Mouse (Mus musculus) lung, embryonic 15.5 days (tissue): ENCODE results near the gene Klhl3. TPM values are rescaled to one million over a fixed set of nuclear protein-coding genes. Genes with fewer than 3 reads are reported as not detected.

ENCODE experiments used
- ATAC-seq: fragments of 200-750 bp; cut with Nextera tagmentation; 2 replicates; pipeline ENCODE4 v1.8.0; 2017; ENCODE audit warnings: moderate number of reproducible peaks, borderline replicate concordance; ENCODE audit not compliant: low FRiP score, low TSS enrichment; ENCODE audit errors: extremely low read depth
- H3K27ac ChIP-seq: fragments of 300-500 bp; sonication (generic); 2 replicates; pipeline ENCODE4 v1.5.1; 2015; ENCODE audit warnings: moderate library complexity, mild to moderate bottlenecking, inconsistent platforms
- H3K27me3 ChIP-seq: fragments of 300-500 bp; sonication (generic); 2 replicates; pipeline ENCODE4 v1.6.1; 2015; ENCODE audit warnings: inconsistent platforms
- H3K36me3 ChIP-seq: fragments of 300-500 bp; sonication (generic); 2 replicates; pipeline ENCODE4 v1.6.1; 2015; ENCODE audit warnings: inconsistent platforms
- H3K4me1 ChIP-seq: fragments of 300-500 bp; sonication (generic); 2 replicates; pipeline ENCODE4 v1.6.1; 2015; ENCODE audit warnings: inconsistent platforms
- H3K4me2 ChIP-seq: fragments of 300-500 bp; sonication (generic); 2 replicates; pipeline ENCODE4 v1.6.1; 2015; ENCODE audit warnings: inconsistent platforms, mild to moderate bottlenecking, moderate library complexity
- H3K4me3 ChIP-seq: fragments of 300-500 bp; sonication (generic); 2 replicates; pipeline ENCODE4 v1.5.1; 2015; ENCODE audit warnings: mild to moderate bottlenecking, inconsistent platforms
- H3K9ac ChIP-seq: fragments of 300-500 bp; sonication (generic); 2 replicates; pipeline ENCODE4 v1.6.1; 2015; ENCODE audit warnings: inconsistent platforms
- H3K9me3 ChIP-seq: fragments of 300-500 bp; sonication (generic); 2 replicates; pipeline ENCODE4 v1.6.1; 2016; ENCODE audit warnings: inconsistent platforms
- WGBS: fragments of 180-500 bp; shearing (Covaris S2); methylation state at CpG from one replicate; pipeline ENCODE4 v1.1.7; 2015; 5-methylcytosine and 5-hydroxymethylcytosine counted together
- polyA plus RNA-seq: library from polyadenylated mRNA; unstranded; fragments of >200 nt; fragmentation: Nextera tagmentation; extraction: Ambion mirVana; gene quantifications from 2 replicates; pipeline ENCODE4 v1.2.1, GENCODE M21; 2015

The Klhl3 gene
- polyA plus RNA-seq, 1 experiment from 2014 or later, result 4.8 TPM

DNA sequence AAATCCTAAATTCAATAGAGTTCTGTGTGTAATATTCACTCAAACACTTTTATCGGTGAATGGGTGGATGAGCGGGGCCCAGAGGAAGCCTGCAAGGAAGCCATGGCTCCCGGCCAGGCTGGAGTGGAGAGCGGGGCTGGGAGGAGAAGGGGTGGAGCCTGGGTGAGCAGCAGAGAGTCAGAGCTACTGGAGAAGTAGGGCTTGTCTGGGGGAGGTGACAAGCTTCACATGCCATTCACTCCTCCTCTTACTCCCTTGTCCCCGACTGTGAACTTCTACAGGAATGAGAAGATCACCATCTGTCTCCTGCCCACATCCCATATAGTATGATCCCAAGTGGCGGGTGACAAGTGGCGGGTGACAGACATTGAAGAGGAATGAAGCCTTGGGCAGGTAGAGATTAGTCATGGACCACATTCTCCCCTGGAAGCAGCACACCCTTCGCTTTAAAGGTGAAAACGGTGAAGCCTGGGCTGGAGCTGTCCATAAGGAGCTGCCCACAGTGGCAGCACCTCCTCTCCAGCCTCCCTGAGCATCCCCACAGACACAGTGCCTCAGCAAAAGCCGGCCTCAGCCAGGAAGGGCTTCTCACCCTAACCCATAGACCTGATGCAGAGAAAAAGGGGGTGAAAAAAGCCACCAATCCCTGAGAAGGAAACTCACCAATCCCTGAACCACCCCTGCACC is 77.8 kb downstream of the Klhl3 start:
- Histone ChIP-seq H3K4me2 (no peak overlapping the region), H3K9ac (no peak overlapping the region), H3K27ac (peak overlapping the region; percentile 3; the same call in 1 of the 2 replicates), H3K4me1 (peaks cover 17% of the 10 kb centered on the region), H3K4me3 (no peak overlapping the region), H3K9me3 (no peaks in the 10 kb centered on the region), H3K36me3 (no peaks in the 10 kb centered on the region), H3K27me3 (no peaks in the 10 kb centered on the region)
- 32% methylated on average over 10 of the region's 10 CpGs for WGBS
- peak; percentile 92 for ATAC-seq

DNA sequence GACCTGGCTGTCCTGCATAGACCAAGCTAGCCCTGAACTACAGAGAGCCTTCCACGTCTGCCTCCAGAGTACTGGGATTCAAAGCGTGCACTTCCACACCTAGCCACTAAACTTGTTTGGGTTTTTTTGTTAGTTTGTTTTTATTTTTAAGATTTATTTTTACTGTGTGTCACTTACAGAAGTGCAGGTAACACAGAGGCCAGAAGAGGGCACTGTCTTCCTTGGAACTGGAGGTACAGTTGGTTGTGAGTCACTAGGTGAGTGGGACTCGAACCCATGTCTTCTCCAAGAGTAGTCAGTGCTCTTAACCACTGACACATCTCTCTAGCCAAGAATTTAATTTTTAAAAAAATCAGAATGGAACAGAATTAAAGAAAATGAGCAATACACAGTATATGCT is 78.4 kb downstream of the Klhl3 start:
- WGBS, result 90% methylated on average over 3 of the region's 3 CpGs
- Histone ChIP-seq H3K9ac (no peak overlapping the region), H3K27ac (peak overlapping the region; percentile 3; the same call in 1 of the 2 replicates), H3K4me3 (no peak overlapping the region), H3K4me2 (no peak overlapping the region), H3K9me3 (no peaks in the 10 kb centered on the region), H3K4me1 (peaks cover 17% of the 10 kb centered on the region), H3K36me3 (no peaks in the 10 kb centered on the region), H3K27me3 (no peaks in the 10 kb centered on the region)
- no peak for ATAC-seq

DNA sequence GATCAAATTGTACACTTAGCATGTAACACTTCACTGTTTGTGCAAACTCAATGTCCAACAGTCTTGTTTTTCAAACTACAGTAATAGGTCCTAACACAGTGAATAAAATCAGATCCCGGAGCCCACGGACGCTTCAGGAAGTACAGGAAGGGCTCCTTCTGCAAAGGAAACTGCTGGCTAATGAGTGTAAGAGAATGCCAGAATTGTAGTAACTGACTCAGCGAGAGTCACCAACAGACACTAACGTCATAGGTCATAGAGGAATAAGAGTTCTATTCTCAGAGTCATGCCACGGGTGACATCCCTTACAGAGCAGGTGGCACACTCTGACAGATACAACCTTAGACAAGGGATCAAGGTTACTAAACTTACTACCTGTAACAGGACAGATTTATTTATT is 78.9 kb downstream of the Klhl3 start:
- Histone ChIP-seq H3K4me2 (no peak overlapping the region), H3K36me3 (no peaks in the 10 kb centered on the region), H3K27ac (peak overlapping the region; percentile 3; the same call in 1 of the 2 replicates), H3K4me1 (peaks cover 17% of the 10 kb centered on the region), H3K27me3 (no peaks in the 10 kb centered on the region), H3K4me3 (no peak overlapping the region), H3K9me3 (no peaks in the 10 kb centered on the region), H3K9ac (no peak overlapping the region)
- ATAC-seq, result no peak
- WGBS, result 80% methylated on average over 6 of the region's 6 CpGs

DNA sequence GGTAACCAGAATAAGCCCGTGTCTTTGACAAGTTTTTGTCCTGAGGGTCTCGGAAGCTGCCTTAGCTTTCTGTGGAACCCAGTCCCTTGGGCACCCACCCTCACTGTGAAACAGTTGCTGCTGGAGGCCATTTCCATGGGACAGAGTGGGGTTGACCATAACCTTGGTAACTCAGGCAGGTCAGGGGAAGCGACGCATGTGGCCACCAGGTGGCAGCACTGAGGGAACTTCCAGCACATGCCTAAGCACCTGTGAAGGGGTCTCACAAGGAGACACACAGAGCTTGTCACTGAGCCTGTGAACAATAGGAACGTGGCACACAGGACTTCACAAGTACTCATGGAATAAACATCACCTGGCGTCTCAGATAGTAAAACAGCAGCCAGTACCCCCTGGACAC is 81.6 kb downstream of the Klhl3 start:
- H3K27ac ChIP-seq, result no peak overlapping the region
- H3K9me3 ChIP-seq, result no peaks in the 10 kb centered on the region
- H3K4me3 ChIP-seq, result no peak overlapping the region
- H3K9ac ChIP-seq, result no peak overlapping the region
- no peaks in the 10 kb centered on the region for H3K27me3 ChIP-seq
- peaks cover 17% of the 10 kb centered on the region for H3K4me1 ChIP-seq
- 49% methylated on average over 6 of the region's 6 CpGs for WGBS
- no peaks in the 10 kb centered on the region for H3K36me3 ChIP-seq
- no peak overlapping the region for H3K4me2 ChIP-seq
- 0 out of 2 replicates have a peak, but pooled peaks have one; percentile 27 for ATAC-seq

DNA sequence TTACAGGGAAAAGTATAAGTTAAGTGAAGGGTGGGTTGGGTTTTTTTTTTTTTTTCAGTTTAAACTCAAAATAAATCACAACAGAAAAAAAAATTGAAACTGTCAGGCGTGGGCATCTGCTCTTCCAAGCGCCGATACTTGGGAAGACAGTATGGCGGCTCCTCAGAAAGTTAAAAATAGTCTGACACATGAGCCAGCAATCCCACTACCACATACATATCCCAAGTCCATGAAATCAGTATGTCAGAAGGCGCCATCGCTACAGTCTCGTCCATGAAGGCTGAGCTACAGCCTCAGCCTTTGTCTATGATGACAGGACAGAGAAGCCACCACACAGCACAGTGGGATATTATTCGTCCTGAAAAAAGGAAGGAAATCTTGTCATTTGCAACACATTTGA is 86.3 kb downstream of the Klhl3 start:
- Histone ChIP-seq H3K27me3 (no peaks in the 10 kb centered on the region), H3K9me3 (no peaks in the 10 kb centered on the region), H3K4me2 (no peak overlapping the region), H3K4me3 (no peak overlapping the region), H3K36me3 (no peaks in the 10 kb centered on the region), H3K9ac (no peak overlapping the region), H3K27ac (no peak overlapping the region), H3K4me1 (0 out of 2 replicates have a peak, but pooled peaks cover 3% of the 10 kb centered on the region)
- ATAC-seq, result no peak
- WGBS, result 86% methylated on average over 8 of the region's 8 CpGs

DNA sequence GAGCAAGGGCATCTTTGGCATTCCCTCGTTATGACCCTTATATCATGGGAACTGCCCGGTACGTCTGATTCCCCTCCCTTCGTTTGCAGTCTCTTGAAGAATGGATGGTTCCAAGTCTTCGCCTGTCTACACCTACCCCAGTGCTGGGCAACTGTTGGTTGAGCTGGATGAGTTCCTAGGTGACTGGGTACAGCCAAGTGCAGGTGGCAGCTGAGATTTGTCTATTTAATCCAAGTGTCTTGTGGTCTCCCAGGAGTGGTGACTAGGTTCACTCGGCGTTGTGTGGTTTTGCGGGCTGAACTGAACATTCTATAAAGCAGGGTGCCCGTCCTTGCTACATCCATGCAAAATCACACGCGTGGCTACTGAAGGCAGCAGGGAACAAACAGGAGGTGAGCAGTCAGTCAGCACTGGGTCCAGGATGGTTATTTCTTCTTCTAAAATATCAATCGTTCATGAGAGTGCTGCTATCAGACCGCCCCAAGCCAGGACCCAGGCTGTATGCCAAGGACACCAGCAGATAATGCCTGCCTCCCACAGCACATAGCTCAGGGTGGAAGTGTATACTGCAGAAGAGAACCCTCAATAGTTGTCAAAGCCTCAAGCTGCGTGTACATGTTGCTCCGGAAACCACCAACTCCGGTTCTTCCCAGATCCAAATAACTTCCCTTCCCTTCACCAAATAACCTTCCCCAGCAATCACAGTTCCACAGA is 87.5 kb downstream of the Klhl3 start:
- WGBS, result 84% methylated on average over 16 of the region's 16 CpGs

DNA sequence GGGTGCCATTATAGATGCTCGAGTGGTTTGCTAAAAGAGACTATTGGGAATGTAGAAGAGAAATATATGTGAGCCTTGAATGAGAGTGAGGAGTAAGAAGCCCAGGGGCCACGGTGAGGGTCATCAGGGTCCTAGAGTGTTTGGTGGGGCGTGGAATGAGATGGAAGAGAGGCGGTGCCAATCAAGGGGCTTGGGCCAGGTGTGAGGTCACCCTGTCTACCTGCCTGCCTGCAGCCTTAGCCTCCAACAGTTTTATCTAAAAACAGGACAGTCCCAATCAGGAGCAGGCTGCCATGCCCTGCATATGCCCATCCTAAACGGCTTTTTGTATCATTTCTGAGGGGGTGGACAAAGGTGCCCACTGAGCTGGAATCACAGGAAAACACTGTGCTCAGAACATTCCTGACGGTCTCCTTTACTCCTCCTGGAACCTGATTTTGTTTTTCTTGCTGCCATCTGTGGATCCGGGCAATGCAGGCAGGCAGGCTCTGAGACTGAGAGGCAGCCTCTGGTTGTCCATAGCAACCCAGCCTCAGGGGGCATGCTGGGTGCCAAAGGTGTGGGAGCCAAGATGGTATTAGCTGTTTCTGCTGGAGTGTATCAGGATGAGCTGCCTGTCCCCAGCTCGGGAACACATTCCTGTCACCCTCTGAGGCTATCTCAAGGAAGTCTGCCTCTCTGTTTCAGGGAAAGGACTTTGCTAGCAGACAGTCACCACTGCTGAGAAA is 89.5 kb downstream of the Klhl3 start:
- Histone ChIP-seq H3K27ac (no peak overlapping the region), H3K9me3 (no peaks in the 10 kb centered on the region), H3K4me2 (no peak overlapping the region), H3K4me3 (no peak overlapping the region), H3K4me1 (0 out of 2 replicates have a peak, but pooled peaks cover 3% of the 10 kb centered on the region), H3K36me3 (no peaks in the 10 kb centered on the region), H3K9ac (no peak overlapping the region), H3K27me3 (no peaks in the 10 kb centered on the region)
- no peak for ATAC-seq
- WGBS, result 71% methylated on average over 8 of the region's 8 CpGs

More for the DNA sequence above, 87.5 kb downstream of the Klhl3 start:
- no peak for ATAC-seq
- Histone ChIP-seq H3K4me1 (0 out of 2 replicates have a peak, but pooled peaks cover 3% of the 10 kb centered on the region), H3K27ac (no peak overlapping the region), H3K4me2 (no peak overlapping the region), H3K27me3 (no peaks in the 10 kb centered on the region), H3K9ac (no peak overlapping the region), H3K4me3 (no peak overlapping the region), H3K9me3 (no peaks in the 10 kb centered on the region), H3K36me3 (no peaks in the 10 kb centered on the region)

DNA sequence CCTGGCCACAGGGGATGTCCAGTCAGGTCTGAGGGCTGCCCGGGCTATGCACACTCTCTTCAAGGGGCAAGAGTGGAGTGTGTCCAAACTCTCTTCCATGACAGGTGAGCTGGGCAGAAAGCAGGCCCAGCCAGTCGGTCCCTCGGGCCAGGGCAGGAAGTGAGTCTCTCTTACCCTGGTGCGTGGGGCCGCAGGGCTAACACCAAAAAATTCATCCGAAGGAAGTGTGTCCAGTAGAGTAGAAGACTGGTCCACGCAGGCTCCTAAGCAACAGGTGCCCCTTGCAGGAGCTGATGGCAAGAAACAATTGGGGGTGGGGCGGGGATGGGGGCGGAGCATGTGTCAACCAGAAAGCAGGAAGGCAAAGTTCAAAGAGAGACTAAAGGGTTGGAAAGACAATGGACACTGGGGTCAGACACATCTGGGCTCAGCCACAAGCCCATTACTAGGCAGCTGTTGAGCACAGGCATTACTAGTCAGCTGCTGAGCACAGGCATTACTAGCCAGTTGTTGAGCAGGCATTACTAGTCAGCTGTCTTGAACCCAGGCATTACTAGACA is 90.3 kb downstream of the Klhl3 start:
- peaks cover 3% of the 10 kb centered on the region; the same call in 1 of the 2 replicates for H3K36me3 ChIP-seq
- H3K4me1 ChIP-seq, result 0 out of 2 replicates have a peak, but pooled peaks cover 3% of the 10 kb centered on the region
- ATAC-seq, result no peak
- H3K4me2 ChIP-seq, result no peak overlapping the region
- no peak overlapping the region for H3K9ac ChIP-seq
- no peaks in the 10 kb centered on the region for H3K27me3 ChIP-seq
- 77% methylated on average over 9 of the region's 9 CpGs for WGBS
- H3K27ac ChIP-seq, result no peak overlapping the region
- no peaks in the 10 kb centered on the region for H3K9me3 ChIP-seq
- H3K4me3 ChIP-seq, result no peak overlapping the region

DNA sequence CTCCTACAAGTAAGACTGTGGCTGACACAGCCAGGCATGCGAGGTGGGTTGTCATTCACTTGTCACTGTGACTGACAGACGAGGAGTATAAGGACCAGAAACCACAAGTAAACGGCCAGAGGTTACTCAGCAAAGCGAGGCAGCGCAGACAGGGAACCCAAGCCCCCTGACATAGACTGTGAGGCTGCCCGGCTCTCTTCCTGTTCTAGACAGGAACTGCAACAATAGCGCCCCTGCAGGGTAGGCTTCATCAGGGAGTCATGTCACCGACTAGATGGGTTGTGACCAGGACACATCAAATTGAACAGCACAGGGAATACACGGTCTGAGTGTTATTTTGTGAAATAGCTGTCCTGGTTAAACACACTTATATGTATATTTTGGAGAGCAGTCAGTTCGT is 93.0 kb downstream of the Klhl3 start:
- no peaks in the 10 kb centered on the region for H3K9me3 ChIP-seq
- H3K4me3 ChIP-seq, result no peak overlapping the region
- no peak overlapping the region for H3K9ac ChIP-seq
- 0 out of 2 replicates have a peak, but pooled peaks cover 3% of the 10 kb centered on the region for H3K4me1 ChIP-seq
- H3K4me2 ChIP-seq, result no peak overlapping the region
- WGBS, result 68% methylated on average over 10 of the region's 10 CpGs
- H3K27me3 ChIP-seq, result no peaks in the 10 kb centered on the region
- H3K27ac ChIP-seq, result no peak overlapping the region
- no peak for ATAC-seq
- peaks cover 3% of the 10 kb centered on the region; the same call in 1 of the 2 replicates for H3K36me3 ChIP-seq

DNA sequence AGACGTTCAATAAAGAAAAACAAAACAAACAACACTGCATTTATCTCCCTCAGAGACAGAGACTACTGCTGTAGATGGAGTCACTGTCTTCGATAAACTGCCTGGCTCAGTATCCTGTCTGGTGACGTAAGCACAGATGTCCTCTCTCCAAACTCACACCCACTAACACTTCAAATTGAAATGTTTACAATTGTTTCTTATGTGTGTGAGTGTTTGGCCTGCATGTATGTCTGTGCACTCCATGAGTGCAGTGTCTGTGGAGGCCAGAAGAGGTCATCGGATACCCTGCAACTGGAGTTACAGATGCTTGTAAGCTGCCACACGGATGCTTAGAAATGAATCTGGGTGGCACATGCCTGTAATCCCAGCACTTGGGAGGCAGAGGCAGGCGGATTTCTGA is 96.1 kb downstream of the Klhl3 start:
- Histone ChIP-seq H3K4me1 (no peaks in the 10 kb centered on the region), H3K4me3 (no peak overlapping the region), H3K9ac (no peak overlapping the region), H3K27me3 (no peaks in the 10 kb centered on the region), H3K9me3 (no peaks in the 10 kb centered on the region), H3K4me2 (no peak overlapping the region), H3K27ac (no peak overlapping the region), H3K36me3 (peaks cover 3% of the 10 kb centered on the region; the same call in 1 of the 2 replicates)
- no peak for ATAC-seq
- WGBS, result 59% methylated on average over 6 of the region's 6 CpGs

DNA sequence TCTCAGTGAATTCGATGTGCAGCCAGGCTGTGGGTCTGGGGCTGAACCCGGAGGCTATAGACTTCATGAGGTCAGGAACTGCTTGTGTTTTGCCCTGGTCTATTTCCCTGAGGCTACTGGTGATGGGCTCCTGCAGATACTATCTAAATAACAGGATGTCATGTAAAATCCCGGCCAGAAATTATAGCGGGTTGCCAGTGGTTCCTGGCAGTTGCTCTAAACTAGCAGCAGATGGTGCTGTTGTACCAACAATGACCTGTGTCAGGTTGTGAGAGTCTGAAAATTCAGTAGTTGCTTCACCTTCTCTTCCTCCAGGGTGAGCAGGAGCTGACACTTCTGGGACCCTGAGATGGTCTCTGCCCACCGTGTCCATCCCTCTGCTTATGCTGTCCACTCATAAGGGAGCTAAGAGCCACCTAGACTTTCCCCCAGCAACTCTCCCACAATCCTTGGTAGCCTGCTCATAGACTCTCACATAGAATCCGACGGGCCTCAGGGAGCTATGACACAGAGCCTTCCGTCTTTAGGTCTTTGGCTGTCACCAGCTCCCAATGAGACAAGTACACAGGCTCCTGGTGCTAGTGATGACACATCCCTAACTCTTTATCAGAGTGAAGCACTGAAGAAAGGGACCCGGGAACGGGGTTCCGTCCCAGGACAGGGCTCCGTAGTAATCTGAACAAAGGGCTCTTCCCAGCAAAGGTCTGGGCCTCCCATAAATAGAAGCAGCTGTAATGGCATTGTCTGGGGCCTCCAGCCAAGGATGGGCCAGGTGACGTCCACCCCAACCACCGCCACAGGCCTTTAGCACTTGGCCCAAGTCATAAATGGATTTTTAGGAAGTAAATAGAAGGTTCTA is 101.1 kb downstream of the Klhl3 start:
- no peak for ATAC-seq

More for the DNA sequence above, 101.1 kb downstream of the Klhl3 start:
- Histone ChIP-seq H3K4me2 (no peak overlapping the region), H3K9ac (no peak overlapping the region), H3K4me1 (peaks cover 7% of the 10 kb centered on the region), H3K4me3 (no peak overlapping the region), H3K27me3 (no peaks in the 10 kb centered on the region), H3K27ac (no peak overlapping the region), H3K36me3 (no peaks in the 10 kb centered on the region), H3K9me3 (no peaks in the 10 kb centered on the region)
- 63% methylated on average over 14 of the region's 14 CpGs for WGBS
